Mouse (Mus musculus): ENCODE data around the gene Fn3krp.

GRCm38 (mm10) chr11:121414762-121415161, 6.4 kb upstream of the Fn3krp start:
- TF ChIP-seq CTCF (IDR thresholded peaks at IDR 0.05; ENCODE audit: extremely low read depth, insufficient read depth, low read length) (no peak), POLR2A (IDR thresholded peaks at IDR 0.05; ENCODE audit: extremely low read depth, insufficient read depth, low read length) (no peak)

All from cortical plate, adult 2 months (tissue).